Mouse (Mus musculus) thymus, adult 2 months (tissue): ENCODE data around the gene Cyp26c1. TPM values are rescaled to one million over a fixed set of nuclear protein-coding genes. Genes with fewer than 3 reads are reported as not detected.

Experiments
- DNase-seq: peaks from one replicate; pipeline ENCODE4 v3.0.0; 2021
- H3K27ac ChIP-seq: fragments of 200-500 bp; 2 replicates; pipeline ENCODE4 v1.5.1; 2012; ENCODE audit warnings: low read length, control low read depth; ENCODE audit not compliant: control insufficient read depth, insufficient read depth
- H3K27me3 ChIP-seq: fragments of 200-500 bp; 2 replicates; pipeline ENCODE4 v1.6.1; 2012; ENCODE audit warnings: mild to moderate bottlenecking, low read length, moderate library complexity, mixed read lengths; ENCODE audit not compliant: control insufficient read depth, insufficient read depth
- H3K36me3 ChIP-seq: fragments of 200-500 bp; 2 replicates; pipeline ENCODE4 v1.6.1; 2012; ENCODE audit warnings: mild to moderate bottlenecking, low read length, moderate library complexity; ENCODE audit not compliant: control insufficient read depth, insufficient read depth
- H3K4me1 ChIP-seq: fragments of 200-500 bp; replicated peaks from 2 replicates; pipeline ENCODE4 v1.6.1; 2012; ENCODE audit warnings: low read length; ENCODE audit not compliant: control insufficient read depth, insufficient read depth
- H3K4me3 ChIP-seq: fragments of 200-500 bp; 2 replicates; pipeline ENCODE4 v1.5.1; 2012; ENCODE audit warnings: mild to moderate bottlenecking, low read length, control low read depth, moderate library complexity; ENCODE audit not compliant: control insufficient read depth, insufficient read depth
- CTCF ChIP-seq: fragments of 200-500 bp; IDR thresholded peaks from 2 replicates; pipeline ENCODE4 v1.5.1; 2012; ENCODE audit warnings: mild to moderate bottlenecking, control low read depth, low read length, moderate library complexity, borderline replicate concordance; ENCODE audit not compliant: control insufficient read depth, poor library complexity, insufficient read depth; ENCODE audit errors: extremely low read depth
- POLR2A ChIP-seq: fragments of 200-500 bp; IDR thresholded peaks from 2 replicates; pipeline ENCODE4 v1.6.1; 2012; ENCODE audit warnings: mild to moderate bottlenecking, low read length, control low read depth, moderate library complexity; ENCODE audit not compliant: control insufficient read depth, poor library complexity, insufficient read depth; ENCODE audit errors: extremely low read depth
- whole genome bisulfite sequencing: fragments of 180-500 bp; shearing (Covaris S2); methylation state at CpG from one replicate; pipeline ENCODE4 v1.1.7; 2018; 5-methylcytosine and 5-hydroxymethylcytosine counted together
- polyA plus RNA-seq: library from polyadenylated mRNA; depleted of rRNA; stranded (reverse); fragments of >200 nt; gene quantifications from 2 replicates; pipeline ENCODE4 v1.2.3, GENCODE M21; 2012

Cyp26c1 gene
- polyA plus RNA-seq, 1 experiment: 0.28 TPM

GRCm38 (mm10) chr19:37715980-37716379, 30.6 kb downstream of the Cyp26c1 start:
- Histone ChIP-seq H3K27me3 (no peaks in the 10 kb centered on the region), H3K27ac (no peak overlapping the region), H3K4me3 (no peak overlapping the region), H3K4me1 (no peaks in the 10 kb centered on the region), H3K36me3 (no peaks in the 10 kb centered on the region)
- no peak for DNase-seq
- TF ChIP-seq CTCF (no peak), POLR2A (no peak)
- 77% methylated on average over 1 of the region's 1 CpGs for WGBS

- H3K27ac ChIP-seq: no peak overlapping the region
- H3K27me3 ChIP-seq: no peaks in the 10 kb centered on the region
- H3K4me1 ChIP-seq: no peaks in the 10 kb centered on the region
- no peak for DNase-seq
- no peak overlapping the region for H3K4me3 ChIP-seq
- 97% methylated on average over 12 of the region's 12 CpGs for WGBS
- H3K36me3 ChIP-seq: no peaks in the 10 kb centered on the region
- TF ChIP-seq POLR2A: no peak
- TF ChIP-seq CTCF: no peak
These were observed 31.3 kb downstream of the Cyp26c1 start for GRCm38 (mm10) chr19:37716524-37717175.

- Histone ChIP-seq H3K4me3 (no peak overlapping the region), H3K27me3 (no peaks in the 10 kb centered on the region), H3K4me1 (no peaks in the 10 kb centered on the region), H3K36me3 (no peaks in the 10 kb centered on the region), H3K27ac (no peak overlapping the region)
- TF ChIP-seq CTCF (no peak), POLR2A (no peak)
- 89% methylated on average over 1 of the region's 1 CpGs for WGBS
- DNase-seq: no peak
These were observed 33.8 kb downstream of the Cyp26c1 start for GRCm38 (mm10) chr19:37719166-37719565.

GRCm38 (mm10) chr19:37724591-37724990, 39.2 kb downstream of the Cyp26c1 start:
- Histone ChIP-seq H3K27ac (no peak overlapping the region), H3K36me3 (no peaks in the 10 kb centered on the region), H3K27me3 (no peaks in the 10 kb centered on the region), H3K4me1 (no peaks in the 10 kb centered on the region), H3K4me3 (no peak overlapping the region)
- DNase-seq: no peak
- TF ChIP-seq POLR2A (no peak), CTCF (no peak)
- over 99% methylated on average over 5 of the region's 5 CpGs for WGBS

- 97% methylated on average over 7 of the region's 7 CpGs for WGBS
- no peaks in the 10 kb centered on the region for H3K36me3 ChIP-seq
These were observed 41.2 kb downstream of the Cyp26c1 start for GRCm38 (mm10) chr19:37726585-37726984.

GRCm38 (mm10) chr19:37727366-37727765, 42.0 kb downstream of the Cyp26c1 start:
- no peaks in the 10 kb centered on the region for H3K4me1 ChIP-seq
- H3K27me3 ChIP-seq: no peaks in the 10 kb centered on the region
- 98% methylated on average over 2 of the region's 2 CpGs for WGBS
- no peaks in the 10 kb centered on the region for H3K36me3 ChIP-seq
- H3K4me3 ChIP-seq: no peak overlapping the region
- DNase-seq: no peak
- no peak for TF ChIP-seq POLR2A
- TF ChIP-seq CTCF: no peak
- no peak overlapping the region for H3K27ac ChIP-seq

More at GRCm38 (mm10) chr19:37726585-37726984, 41.2 kb downstream of the Cyp26c1 start:
- Histone ChIP-seq H3K27ac (no peak overlapping the region), H3K4me1 (no peaks in the 10 kb centered on the region), H3K27me3 (no peaks in the 10 kb centered on the region), H3K4me3 (no peak overlapping the region)
- no peak for DNase-seq
- TF ChIP-seq CTCF (no peak), POLR2A (no peak)

- DNase-seq: no peak
- no peaks in the 10 kb centered on the region for H3K36me3 ChIP-seq
- TF ChIP-seq POLR2A (no peak), CTCF (no peak)
- WGBS: 90% methylated on average over 8 of the region's 8 CpGs
- H3K4me1 ChIP-seq: peaks cover 9% of the 10 kb centered on the region
- H3K4me3 ChIP-seq: no peak overlapping the region
- H3K27ac ChIP-seq: no peak overlapping the region
- no peaks in the 10 kb centered on the region for H3K27me3 ChIP-seq
These were observed 50.0 kb downstream of the Cyp26c1 start for GRCm38 (mm10) chr19:37735426-37735825.
